In the genomic region with DNA sequence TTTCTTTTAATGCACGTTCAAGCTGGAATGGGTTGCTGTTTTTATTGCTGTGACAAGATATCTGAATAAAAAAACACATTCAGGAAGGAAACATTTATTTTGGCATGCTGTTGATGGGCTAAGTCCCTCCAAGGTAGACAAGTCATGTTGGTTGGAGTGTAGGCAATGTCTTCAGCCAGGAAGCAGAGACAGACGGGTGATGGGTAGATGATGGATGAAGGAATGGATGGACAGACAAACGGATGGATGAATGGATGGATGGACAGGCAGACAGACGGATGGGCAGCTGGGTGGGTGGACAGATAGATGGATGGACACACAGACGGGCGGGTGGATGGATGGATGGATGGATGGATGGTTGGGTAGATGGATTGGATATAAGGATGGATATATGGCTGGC, we compare ENCODE assay signal across 21 mouse cellular contexts.
DNase-seq lines count a peak whose midpoint lies in the region; ATAC-seq lines count a peak whose summit lies in the region.
"Had no signal": no experiment of that assay in that cellular context is flagged by ENCODE, and none has a peak within 500 bp of the region (broad histone marks: within the 10 kb centered on the region; RNA-seq: fewer than 3 reads in every experiment).

No protein-coding gene starts in this region.

- H3K4me2 ChIP-seq in midbrain, embryonic 11.5 days = no peak overlapping the region
- no peak overlapping the region for H3K4me2 ChIP-seq in midbrain, embryonic 13.5 days (replicated peaks)

- no peaks in the 10 kb centered on the region for H3K4me1 ChIP-seq in megakaryocyte, embryonic 14.5 days
- no peaks in the 10 kb centered on the region for H3K4me1 ChIP-seq in midbrain, embryonic 11.5 days (ENCODE audit: control insufficient read depth, insufficient read depth, low read length)
- H3K4me1 ChIP-seq in midbrain, embryonic 13.5 days (replicated peaks) = peaks cover 2% of the 10 kb centered on the region

- no peak for ATAC-seq in megakaryocyte, adult 5-6 weeks (ENCODE audit: poor library complexity, severe bottlenecking)
- ATAC-seq in midbrain, embryonic 11.5 days (ENCODE audit: low FRiP score) = no peak
- ATAC-seq in midbrain, embryonic 13.5 days = no peak
- ATAC-seq: activated CD4-positive, CD25-positive, alpha-beta regulatory T cell, adult 4 months; CD4-positive, CD25-positive, alpha-beta regulatory T cell, adult 4 months; Patski had no signal

- no peak overlapping the region for H3K27ac ChIP-seq in midbrain, embryonic 11.5 days (ENCODE audit: low read depth, low read length)
- H3K27ac ChIP-seq in midbrain, embryonic 13.5 days = no peak overlapping the region

- DNase-seq in heart, adult 11 months = peak; percentile 81
- DNase-seq in heart, adult 9 months (ENCODE audit: low spot score in 2 of 2) = no peak
- peak; percentile 75 for DNase-seq in midbrain, embryonic 11.5 days (ENCODE audit: low spot score, missing footprints)
- DNase-seq: adrenal gland, adult 2 months; adrenal gland, adult 8-10 months; adrenal gland, postnatal 10 days; adrenal gland, postnatal 14 days; adrenal gland, postnatal 25 days; adrenal gland, postnatal 36 days; B cell, adult 2 months; cerebellum, adult 11 months; cerebellum, adult 11-12 months; cerebellum, adult 18-20 months had no signal

- H3K4me3 ChIP-seq in megakaryocyte, embryonic 14.5 days (replicated peaks) = peak overlapping the region; percentile 62
- no peak overlapping the region for H3K4me3 ChIP-seq in midbrain, embryonic 11.5 days (ENCODE audit: low read depth, low read length)
- no peak overlapping the region for H3K4me3 ChIP-seq in midbrain, embryonic 13.5 days (replicated peaks)

- WGBS in midbrain, embryonic 11.5 days = 92% methylated on average over 6 of the region's 6 CpGs
- 93% methylated on average over 6 of the region's 6 CpGs for WGBS in midbrain, embryonic 13.5 days

- H3K36me3 ChIP-seq in megakaryocyte, embryonic 14.5 days (replicated peaks; ENCODE audit: low read length) = no peaks in the 10 kb centered on the region
- H3K36me3 ChIP-seq in midbrain, embryonic 11.5 days (ENCODE audit: control insufficient read depth, insufficient read depth, low read length) = no peaks in the 10 kb centered on the region
- H3K36me3 ChIP-seq in midbrain, embryonic 13.5 days = no peaks in the 10 kb centered on the region
- H3K36me3 ChIP-seq: G1E had no signal

- no peak overlapping the region for H3K9ac ChIP-seq in midbrain, embryonic 11.5 days (ENCODE audit: low read length)
- no peak overlapping the region for H3K9ac ChIP-seq in midbrain, embryonic 13.5 days (replicated peaks)

- no peaks in the 10 kb centered on the region for H3K27me3 ChIP-seq in megakaryocyte, embryonic 14.5 days (replicated peaks)
- H3K27me3 ChIP-seq in midbrain, embryonic 11.5 days (ENCODE audit: control insufficient read depth, insufficient read depth, low read length) = no peaks in the 10 kb centered on the region
- no peaks in the 10 kb centered on the region for H3K27me3 ChIP-seq in midbrain, embryonic 13.5 days
- H3K27me3 ChIP-seq: CH12.LX, Patski had no signal

- peaks cover 40% of the 10 kb centered on the region for H3K9me3 ChIP-seq in megakaryocyte, embryonic 14.5 days
- no peaks in the 10 kb centered on the region for H3K9me3 ChIP-seq in midbrain, embryonic 11.5 days (ENCODE audit: control insufficient read depth, low read length)
- no peaks in the 10 kb centered on the region for H3K9me3 ChIP-seq in midbrain, embryonic 13.5 days

Comparison
In these comparisons a context has a peak if more than half of its experiments do, and no peak if none do; other contexts are left out.
1. DNase-seq: peak in heart, adult 11 months (single experiment) and midbrain, embryonic 11.5 days (single experiment); none in heart, adult 9 months (0 of 2).